Mouse (Mus musculus) heart, postnatal 0 days (tissue): ENCODE results near the gene Epn2. TPM values are rescaled to one million over a fixed set of nuclear protein-coding genes. Genes with fewer than 3 reads are reported as not detected.

Experiments used
- ATAC-seq: fragments of 200-750 bp; cut with Nextera tagmentation; 2 replicates; pipeline ENCODE4 v1.8.0; 2017; ENCODE audit warnings: low read depth, moderate number of reproducible peaks, moderate library complexity; ENCODE audit not compliant: insufficient read depth
- DNase-seq: peaks from one replicate; pipeline ENCODE4 v3.0.0-alpha.2; 2016; ENCODE audit warnings: low spot score
- H3K27ac ChIP-seq: fragments of 300-500 bp; sonication (generic); 2 replicates; pipeline ENCODE4 v1.5.1; 2014; ENCODE audit warnings: low read depth, mild to moderate bottlenecking
- H3K27me3 ChIP-seq: fragments of 300-500 bp; sonication (generic); 2 replicates; pipeline ENCODE4 v1.6.1; 2014; ENCODE audit warnings: low read length, mixed read lengths; ENCODE audit not compliant: control insufficient read depth, insufficient read depth
- H3K36me3 ChIP-seq: fragments of 300-500 bp; sonication (generic); replicated peaks from 2 replicates; pipeline ENCODE4 v1.6.1; 2014; ENCODE audit warnings: low read length, mixed read lengths; ENCODE audit not compliant: control insufficient read depth, insufficient read depth
- H3K4me1 ChIP-seq: fragments of 300-500 bp; sonication (generic); 2 replicates; pipeline ENCODE4 v1.6.1; 2014; ENCODE audit warnings: antibody characterized with exemption; ENCODE audit not compliant: control insufficient read depth, insufficient read depth
- H3K4me2 ChIP-seq: fragments of 300-500 bp; sonication (generic); 2 replicates; pipeline ENCODE4 v1.6.1; 2014; ENCODE audit warnings: low read depth, mild to moderate bottlenecking, low read length, moderate library complexity
- H3K4me3 ChIP-seq: fragments of 300-500 bp; sonication (generic); 2 replicates; pipeline ENCODE4 v1.5.1; 2014; ENCODE audit warnings: low read depth, low read length
- H3K9ac ChIP-seq: fragments of 300-500 bp; sonication (generic); replicated peaks from 2 replicates; pipeline ENCODE4 v1.6.1; 2014; ENCODE audit warnings: low read depth, low read length, mixed read lengths
- H3K9me3 ChIP-seq: fragments of 300-500 bp; sonication (generic); replicated peaks from 2 replicates; pipeline ENCODE4 v1.6.1; 2016; ENCODE audit warnings: low read length; ENCODE audit not compliant: control insufficient read depth
- CTCF ChIP-seq: IDR thresholded peaks from 2 replicates; pipeline ENCODE4 v1.5.1; 2016; ENCODE audit warnings: antibody characterized with exemption, control low read depth, low read depth
- EP300 ChIP-seq: IDR thresholded peaks from 2 replicates; pipeline ENCODE4 v1.6.1; 2016; ENCODE audit warnings: antibody characterized with exemption, low read depth
- WGBS: fragments of 180-500 bp; shearing (Covaris S2); extraction: QIAGEN DNeasy Blood & Tissue Kit; methylation state at CpG from one replicate; pipeline ENCODE4 v1.1.7; 2014; 5-methylcytosine and 5-hydroxymethylcytosine counted together
- polyA plus RNA-seq: library from polyadenylated mRNA; unstranded; fragments of >200 nt; fragmentation: Nextera tagmentation; extraction: Ambion mirVana; gene quantifications from 2 replicates; pipeline ENCODE4 v1.2.1, GENCODE M21; 2015
- total RNA-seq: library from RNA; depleted of rRNA; stranded (reverse); fragments of >200 nt; gene quantifications from 2 replicates; pipeline ENCODE4 v1.2.3, GENCODE M21; 2014; ENCODE audit warnings: low replicate concordance

Gene Epn2
- total and polyA plus RNA-seq, 2 experiments from 2014 or later, result 19.3 to 21.3 TPM

DNA sequence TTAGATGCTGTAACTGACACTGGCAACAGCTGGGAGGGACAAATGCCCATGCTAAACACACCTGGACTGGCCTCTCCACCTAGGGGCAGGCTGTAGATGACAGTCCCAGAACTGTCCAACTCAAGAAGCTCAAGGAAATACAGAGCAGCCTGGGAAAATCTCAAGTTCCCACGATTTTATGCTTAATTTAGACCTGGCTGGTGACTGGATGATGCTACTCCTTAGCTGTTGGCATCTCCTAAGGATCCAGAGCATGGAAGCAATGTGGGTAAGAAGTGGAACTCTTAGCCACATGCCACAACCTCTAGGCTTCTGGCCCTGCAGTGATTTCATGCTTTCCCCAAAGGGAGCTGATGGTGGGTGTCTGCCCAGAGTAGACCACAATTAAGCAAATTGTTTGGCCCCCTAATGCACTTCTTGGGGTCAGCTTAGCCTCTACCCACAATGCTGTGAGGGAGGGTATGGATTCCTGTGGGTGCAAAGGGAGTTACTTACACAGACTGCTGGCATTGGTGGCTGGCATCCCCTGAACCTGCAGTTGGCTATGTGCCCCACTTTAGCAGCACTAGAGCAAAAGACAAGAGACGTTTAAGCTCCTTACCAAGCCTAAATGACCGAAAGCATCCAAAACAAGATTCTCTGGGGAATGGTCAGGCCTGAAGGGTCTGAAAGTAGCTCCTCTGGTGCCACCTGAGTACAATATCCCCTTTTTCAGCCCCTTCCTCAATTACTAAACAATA lies 26.3 kb downstream of the Epn2 start:
- 67% methylated on average over 3 of the region's 3 CpGs for WGBS
- Histone ChIP-seq H3K9me3 (no peaks in the 10 kb centered on the region), H3K4me2 (no peak overlapping the region), H3K36me3 (no peaks in the 10 kb centered on the region), H3K27ac (no peak overlapping the region), H3K27me3 (no peaks in the 10 kb centered on the region), H3K4me1 (no peaks in the 10 kb centered on the region), H3K9ac (no peak overlapping the region), H3K4me3 (no peak overlapping the region)
- DNase-seq (no peak), ATAC-seq (no peak)
- no peak for TF ChIP-seq EP300
- TF ChIP-seq CTCF, result no peak

DNA sequence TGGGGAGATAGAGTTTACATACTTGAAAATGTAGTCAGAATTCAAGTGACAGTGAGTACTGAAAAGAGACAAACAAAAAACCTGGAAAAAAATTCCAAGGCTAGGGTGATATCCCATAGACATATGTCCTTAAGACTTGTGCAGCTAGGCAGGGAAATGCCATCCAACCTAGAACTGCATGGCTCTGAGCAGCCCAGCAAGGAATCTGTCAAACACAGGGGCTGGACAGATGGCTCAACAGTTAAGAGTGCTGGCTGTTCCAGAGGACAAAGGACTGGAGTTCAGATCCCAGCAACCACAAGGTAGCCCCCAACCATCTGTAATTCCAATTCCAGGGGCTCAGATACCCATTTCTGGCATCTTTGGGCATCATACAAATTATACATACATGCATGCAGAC lies 28.9 kb downstream of the Epn2 start:
- no peak for TF ChIP-seq CTCF
- no peak for TF ChIP-seq EP300
- no peaks in the 10 kb centered on the region for H3K4me1 ChIP-seq
- H3K9me3 ChIP-seq, result no peaks in the 10 kb centered on the region
- ATAC-seq (no peak), DNase-seq (no peak)
- H3K27ac ChIP-seq, result no peak overlapping the region
- H3K36me3 ChIP-seq, result peaks cover 12% of the 10 kb centered on the region
- no peaks in the 10 kb centered on the region for H3K27me3 ChIP-seq
- H3K9ac ChIP-seq, result no peak overlapping the region
- no peak overlapping the region for H3K4me3 ChIP-seq
- H3K4me2 ChIP-seq, result no peak overlapping the region

DNA sequence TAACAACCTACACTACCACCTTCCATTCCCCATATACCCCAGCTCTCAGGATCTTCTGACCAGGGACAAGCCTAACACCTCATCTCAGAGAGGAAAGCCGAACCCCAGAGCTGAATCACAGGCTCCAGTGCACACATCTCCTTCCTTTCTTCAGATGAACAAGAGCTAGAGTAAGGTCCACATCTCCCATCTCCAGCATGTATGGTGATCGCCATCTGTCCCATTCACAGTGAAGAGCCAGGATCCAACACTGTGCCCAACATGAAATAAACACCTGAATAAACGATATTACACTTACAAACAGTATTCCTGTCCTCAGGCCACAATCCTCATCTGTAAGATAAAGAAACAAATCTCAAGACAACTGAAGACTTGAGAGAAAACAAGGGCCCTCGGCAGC lies 31.8 kb downstream of the Epn2 start:
- ATAC-seq, result no peak
- WGBS, result 85% methylated on average over 4 of the region's 4 CpGs

DNA sequence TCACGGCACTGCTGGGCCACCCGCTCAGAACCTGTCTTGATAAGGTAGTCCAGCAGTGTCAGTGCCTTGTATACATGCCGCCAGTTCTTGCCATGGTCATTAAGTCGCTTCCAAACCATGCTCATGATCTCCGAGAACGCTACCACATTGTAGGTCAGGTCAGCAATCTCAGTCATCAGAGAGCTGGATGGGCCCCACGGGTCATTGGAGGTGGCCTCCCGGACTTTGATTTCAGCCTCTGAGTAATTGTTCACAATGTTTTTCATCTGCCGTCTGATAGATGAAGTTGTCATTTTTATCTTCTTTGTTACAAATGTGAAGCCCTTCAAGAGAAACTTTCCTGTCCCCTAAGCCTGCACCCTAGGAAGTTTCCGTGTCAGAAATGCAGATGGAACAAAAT lies 33.0 kb downstream of the Epn2 start:
- no peak overlapping the region for H3K4me2 ChIP-seq
- peaks cover 28% of the 10 kb centered on the region for H3K36me3 ChIP-seq
- no peaks in the 10 kb centered on the region for H3K9me3 ChIP-seq
- H3K9ac ChIP-seq, result no peak overlapping the region
- ATAC-seq (no peak), DNase-seq (no peak)
- no peaks in the 10 kb centered on the region for H3K27me3 ChIP-seq
- WGBS, result 80% methylated on average over 10 of the region's 10 CpGs
- no peak overlapping the region for H3K4me3 ChIP-seq
- H3K4me1 ChIP-seq, result 0 out of 2 replicates have a peak, but pooled peaks cover 4% of the 10 kb centered on the region
- no peak for TF ChIP-seq EP300
- TF ChIP-seq CTCF, result no peak
- no peak overlapping the region for H3K27ac ChIP-seq

More for the DNA sequence above, 31.8 kb downstream of the Epn2 start:
- H3K9me3 ChIP-seq, result no peaks in the 10 kb centered on the region
- no peak overlapping the region for H3K4me2 ChIP-seq
- peaks cover 23% of the 10 kb centered on the region for H3K36me3 ChIP-seq
- H3K9ac ChIP-seq, result no peak overlapping the region
- H3K4me3 ChIP-seq, result no peak overlapping the region
- H3K27ac ChIP-seq, result no peak overlapping the region
- DNase-seq, result no peak
- no peak for TF ChIP-seq CTCF
- TF ChIP-seq EP300, result no peak
- H3K4me1 ChIP-seq, result no peaks in the 10 kb centered on the region
- no peaks in the 10 kb centered on the region for H3K27me3 ChIP-seq

GRCm38 (mm10) chr11:61545586-61545985 lies 33.9 kb downstream of the Epn2 start:
- Histone ChIP-seq H3K9me3 (no peaks in the 10 kb centered on the region), H3K27me3 (no peaks in the 10 kb centered on the region), H3K9ac (no peak overlapping the region), H3K4me2 (no peak overlapping the region), H3K4me3 (no peak overlapping the region), H3K27ac (no peak overlapping the region), H3K4me1 (0 out of 2 replicates have a peak, but pooled peaks cover 4% of the 10 kb centered on the region), H3K36me3 (peaks cover 28% of the 10 kb centered on the region)
- no peak for TF ChIP-seq EP300
- TF ChIP-seq CTCF, result no peak
- DNase-seq, result no peak
- no peak for ATAC-seq
- WGBS, result 87% methylated on average over 2 of the region's 2 CpGs

- H3K9ac ChIP-seq, result no peak overlapping the region
- no peak overlapping the region for H3K4me2 ChIP-seq
- ATAC-seq, result no peak
- no peak overlapping the region for H3K27ac ChIP-seq
- no peaks in the 10 kb centered on the region for H3K27me3 ChIP-seq
- H3K4me3 ChIP-seq, result no peak overlapping the region
- 85% methylated on average over 2 of the region's 2 CpGs for WGBS
- H3K4me1 ChIP-seq, result 0 out of 2 replicates have a peak, but pooled peaks cover 4% of the 10 kb centered on the region
- peaks cover 34% of the 10 kb centered on the region for H3K36me3 ChIP-seq
- H3K9me3 ChIP-seq, result no peaks in the 10 kb centered on the region
- TF ChIP-seq CTCF, result no peak
- no peak for TF ChIP-seq EP300
- DNase-seq, result no peak
Observed at GRCm38 (mm10) chr11:61541106-61541505, 38.4 kb downstream of the Epn2 start.
